Mouse (Mus musculus) MEL (cell line): Measurements from ENCODE around the gene Higd1b. TPM values are rescaled to one million over a fixed set of nuclear protein-coding genes. Genes with fewer than 3 reads are reported as not detected.

ENCODE experiments used
- DNase-seq: peaks from one replicate; pipeline ENCODE4 v3.0.0; 2011; ENCODE audit warnings: low read depth, low spot score
- H3K27ac ChIP-seq: 2 replicates; pipeline ENCODE4 v1.5.1; 2012; ENCODE audit warnings: low read depth, mild to moderate bottlenecking, control low read depth, low read length, moderate library complexity; ENCODE audit not compliant: control insufficient read depth
- H3K27me3 ChIP-seq, 2 experiments: fragments of 150-350 bp in 1 of 2; sonication (generic) in 1 of 2; 2 replicates each; pipeline ENCODE4 v1.6.1; 2012; ENCODE audit warnings: low read length in 2 of 2, mild to moderate bottlenecking in 2 of 2, improper control_type of control experiment in 1 of 2, moderate library complexity in 1 of 2; ENCODE audit not compliant: insufficient read depth in 2 of 2, control insufficient read depth in 1 of 2
- H3K36me3 ChIP-seq, 2 experiments: 2 replicates each; pipeline ENCODE4 v1.6.1; 2012 to 2014; ENCODE audit warnings: low read length in 2 of 2, improper control_type of control experiment in 1 of 2, inconsistent platforms in 1 of 2, mild to moderate bottlenecking in 1 of 2; ENCODE audit not compliant: insufficient read depth in 2 of 2, control insufficient read depth in 1 of 2
- H3K4me1 ChIP-seq, 2 experiments: fragments of 150-350 bp in 1 of 2; sonication (generic) in 1 of 2; 2 replicates each; pipeline ENCODE4 v1.6.1; 2012; ENCODE audit warnings: low read length in 2 of 2, improper control_type of control experiment in 1 of 2, mild to moderate bottlenecking in 1 of 2; ENCODE audit not compliant: insufficient read depth in 2 of 2, control insufficient read depth in 1 of 2
- H3K4me3 ChIP-seq, 2 experiments: fragments of 150-350 bp in 1 of 2; sonication (generic) in 1 of 2; 2 replicates each; pipeline ENCODE4 v1.5.1; 2012; ENCODE audit warnings: low read depth in 2 of 2, low read length in 2 of 2, mild to moderate bottlenecking in 2 of 2, moderate library complexity in 2 of 2, control low read depth in 1 of 2, improper control_type of control experiment in 1 of 2; ENCODE audit not compliant: control insufficient read depth in 1 of 2, insufficient read depth in 1 of 2
- H3K79me2 ChIP-seq: 2 replicates; pipeline ENCODE4 v1.6.1; 2012; ENCODE audit warnings: mild to moderate bottlenecking, low read length, moderate library complexity; ENCODE audit not compliant: control insufficient read depth, poor library complexity, insufficient read depth
- H3K9ac ChIP-seq: 2 replicates; pipeline ENCODE4 v1.6.1; 2012; ENCODE audit warnings: low read depth, mild to moderate bottlenecking, control low read depth, low read length, moderate library complexity; ENCODE audit not compliant: control insufficient read depth, poor library complexity, severe bottlenecking
- H3K9me3 ChIP-seq: fragments of 150-350 bp; sonication (generic); replicated peaks from 2 replicates; pipeline ENCODE4 v1.6.1; 2012; ENCODE audit warnings: mild to moderate bottlenecking, low read length, improper control_type of control experiment, moderate library complexity; ENCODE audit not compliant: insufficient read depth
- BHLHE40 ChIP-seq: IDR thresholded peaks from 2 replicates; pipeline ENCODE4 v1.6.1; 2012; ENCODE audit warnings: low read depth, mild to moderate bottlenecking, inconsistent platforms, low read length, improper control_type of control experiment, borderline replicate concordance
- CHD1 ChIP-seq: IDR thresholded peaks from 2 replicates; pipeline ENCODE4 v1.6.1; 2012; ENCODE audit warnings: low read depth, mild to moderate bottlenecking, inconsistent platforms, low read length, improper control_type of control experiment
- CTCF ChIP-seq, 3 experiments: IDR thresholded peaks in 2 of 3; conservative IDR thresholded peaks in 1 of 3; 2 replicates each; pipeline ENCODE4 v1.5.1; 2011 to 2012; ENCODE audit warnings: low read length in 3 of 3, low read depth in 2 of 3, mild to moderate bottlenecking in 2 of 3, improper control_type of control experiment in 1 of 3, inconsistent platforms in 1 of 3, mixed read lengths in 1 of 3, moderate library complexity in 1 of 3; ENCODE audit not compliant: control insufficient read depth in 1 of 3, insufficient read depth in 1 of 3, poor library complexity in 1 of 3, severe bottlenecking in 1 of 3
- GABPA ChIP-seq: IDR thresholded peaks from 2 replicates; pipeline ENCODE4 v1.6.1; 2012; ENCODE audit warnings: low read depth, mild to moderate bottlenecking, inconsistent platforms, low read length, improper control_type of control experiment, moderate library complexity
- GATA1 ChIP-seq: IDR thresholded peaks from 2 replicates; pipeline ENCODE4 v1.6.1; 2011; ENCODE audit warnings: low read depth, low read length, improper control_type of control experiment
- JUND ChIP-seq: IDR thresholded peaks from 2 replicates; pipeline ENCODE4 v1.6.1; 2011; ENCODE audit warnings: low read depth, mild to moderate bottlenecking, improper control_type of control experiment, low read length
- MAFK ChIP-seq: IDR thresholded peaks from 2 replicates; pipeline ENCODE4 v1.6.1; 2011; ENCODE audit warnings: low read depth, mild to moderate bottlenecking, low read length, improper control_type of control experiment, borderline replicate concordance
- MEF2A ChIP-seq: IDR thresholded peaks from 2 replicates; pipeline ENCODE4 v1.6.1; 2014; ENCODE audit warnings: low read depth, mild to moderate bottlenecking, inconsistent platforms, low read length, improper control_type of control experiment; ENCODE audit not compliant: poor library complexity, insufficient replicate concordance, severe bottlenecking; ENCODE audit errors: extremely low read depth
- MXI1 ChIP-seq: IDR thresholded peaks from 2 replicates; pipeline ENCODE4 v1.6.1; 2011; ENCODE audit warnings: mild to moderate bottlenecking, low read depth, low read length, improper control_type of control experiment
- NELFE ChIP-seq: IDR thresholded peaks from 2 replicates; pipeline ENCODE4 v1.6.1; 2011; ENCODE audit warnings: low read depth, low read length, improper control_type of control experiment
- NRF1 ChIP-seq: IDR thresholded peaks from 2 replicates; pipeline ENCODE4 v1.6.1; 2014; ENCODE audit warnings: low read depth, mild to moderate bottlenecking, inconsistent platforms, low read length, improper control_type of control experiment, moderate library complexity; ENCODE audit not compliant: poor library complexity, insufficient read depth, severe bottlenecking
- POLR2A ChIP-seq, 2 experiments: IDR thresholded peaks; 2 replicates each; pipeline ENCODE4 v1.6.1; 2011 to 2012; ENCODE audit warnings: low read length in 2 of 2, mild to moderate bottlenecking in 2 of 2, control low read depth in 1 of 2, improper control_type of control experiment in 1 of 2, low read depth in 1 of 2, moderate library complexity in 1 of 2; ENCODE audit not compliant: control insufficient read depth in 1 of 2, insufficient read depth in 1 of 2, poor library complexity in 1 of 2
- POLR2AphosphoS5 ChIP-seq: IDR thresholded peaks from 2 replicates; pipeline ENCODE4 v1.6.1; 2012; ENCODE audit warnings: low read depth, borderline replicate concordance, mild to moderate bottlenecking, inconsistent platforms, low read length, moderate library complexity, mixed read lengths
- RAD21 ChIP-seq: IDR thresholded peaks from 2 replicates; pipeline ENCODE4 v1.6.1; 2011; ENCODE audit warnings: mild to moderate bottlenecking, low read depth, low read length, improper control_type of control experiment
- SIN3A ChIP-seq: IDR thresholded peaks from 2 replicates; pipeline ENCODE4 v1.6.1; 2012; ENCODE audit warnings: low read length, improper control_type of control experiment, inconsistent platforms
- SMC3 ChIP-seq: IDR thresholded peaks from 2 replicates; pipeline ENCODE4 v1.6.1; 2011; ENCODE audit warnings: low read depth, low read length, improper control_type of control experiment
- TBP ChIP-seq: IDR thresholded peaks from 2 replicates; pipeline ENCODE4 v1.8.0; 2011; ENCODE audit warnings: low read depth, low read length, improper control_type of control experiment
- UBTF ChIP-seq: IDR thresholded peaks from 2 replicates; pipeline ENCODE4 v1.6.1; 2012; ENCODE audit warnings: low read depth, mild to moderate bottlenecking, inconsistent platforms, low read length, improper control_type of control experiment, moderate library complexity, borderline replicate concordance; ENCODE audit not compliant: insufficient read depth
- USF1 ChIP-seq: IDR thresholded peaks from 2 replicates; pipeline ENCODE4 v1.6.1; 2014; ENCODE audit warnings: low read depth, mild to moderate bottlenecking, inconsistent platforms, low read length, improper control_type of control experiment, moderate library complexity
- ZC3H11A ChIP-seq: IDR thresholded peaks from 2 replicates; pipeline ENCODE4 v1.6.1; 2012; ENCODE audit warnings: low read depth, mild to moderate bottlenecking, inconsistent platforms, low read length, improper control_type of control experiment
- ZKSCAN1 ChIP-seq: IDR thresholded peaks from 2 replicates; pipeline ENCODE4 v1.6.1; 2012; ENCODE audit warnings: low read depth, mild to moderate bottlenecking, inconsistent platforms, low read length, improper control_type of control experiment, moderate library complexity
- ZMIZ1 ChIP-seq: IDR thresholded peaks from 2 replicates; pipeline ENCODE4 v1.6.1; 2012; ENCODE audit warnings: low read depth, mild to moderate bottlenecking, inconsistent platforms, low read length, improper control_type of control experiment, moderate library complexity
- ZNF384 ChIP-seq: IDR thresholded peaks from 2 replicates; pipeline ENCODE4 v1.6.1; 2012; ENCODE audit warnings: low read depth, mild to moderate bottlenecking, inconsistent platforms, low read length, improper control_type of control experiment
- polyA plus RNA-seq, 2 experiments: library from polyadenylated mRNA; stranded (reverse) in 1 of 2; unstranded in 1 of 2; fragments of >175 nt in 1 of 2; fragments of >200 nt in 1 of 2; gene quantifications; 2 replicates each; pipeline versions ENCODE4 v1.2.1 to v1.2.4; 2012; ENCODE audit warnings: low replicate concordance in 2 of 2, low read depth in 1 of 2; ENCODE audit not compliant: insufficient read length in 2 of 2, insufficient read depth in 1 of 2, missing spikeins in 1 of 2
- total RNA-seq: library from RNA; depleted of rRNA; stranded (reverse); fragments of 300-350 nt; gene quantifications from 2 replicates; pipeline ENCODE4 v1.2.3, GENCODE M21; 2012

Gene Higd1b
- total and polyA plus RNA-seq, 3 experiments: not detected

- H3K9ac ChIP-seq: no peak overlapping the region
- no peaks in the 10 kb centered on the region for H3K9me3 ChIP-seq
- no peak overlapping the region for H3K4me3 ChIP-seq
- H3K27me3 ChIP-seq: no peaks in the 10 kb centered on the region
- no peaks in the 10 kb centered on the region for H3K4me1 ChIP-seq
- TF ChIP-seq POLR2AphosphoS5 (no peak), NRF1 (no peak)
- H3K36me3 ChIP-seq: peaks cover 0 to 42% of the 10 kb centered on the region in 2 experiments; a peak in 2 of 4 replicates
- 0 out of 2 replicates have a peak, but pooled peaks cover 1% of the 10 kb centered on the region for H3K79me2 ChIP-seq
- no peak overlapping the region for H3K27ac ChIP-seq
- DNase-seq: no peak
These were observed 24.3 kb downstream of the Higd1b start for GRCm38 (mm10) chr11:102859933-102860332.

- no peaks in the 10 kb centered on the region for H3K27me3 ChIP-seq
- TF ChIP-seq ZC3H11A (peak; percentile 1; the same call in 1 of the 2 replicates), MXI1 (no peak), USF1 (no peak), CTCF (IDR thresholded peaks at IDR 0.05 in 2 of 3, conservative IDR thresholded peaks at IDR 0.05 in 1 of 3; ENCODE audit: control insufficient read depth in 1 of 3, insufficient read depth in 1 of 3, low read depth in 2 of 3, low read length in 3 of 3, poor library complexity in 1 of 3, severe bottlenecking in 1 of 3) (peak; percentile 51 to 71 (median 57)), SIN3A (no peak), ZKSCAN1 (no peak), TBP (no peak), UBTF (no peak), GATA1 (no peak), RAD21 (peak; percentile 28), ZNF384 (no peak), CHD1 (no peak), SMC3 (peak; percentile 52), ZMIZ1 (no peak), BHLHE40 (no peak), NELFE (no peak), JUND (no peak), POLR2A (IDR thresholded peaks at IDR 0.05; ENCODE audit: control insufficient read depth in 1 of 2, insufficient read depth in 1 of 2, low read depth in 1 of 2, low read length in 2 of 2, poor library complexity in 1 of 2) (no peak; a peak in 1 of 4 replicates), MAFK (no peak), MEF2A (no peak), GABPA (no peak)
- peaks cover 0 to 41% of the 10 kb centered on the region in 2 experiments; a peak in 2 of 4 replicates for H3K36me3 ChIP-seq
- no peak overlapping the region for H3K9ac ChIP-seq
- no peaks in the 10 kb centered on the region for H3K4me1 ChIP-seq
- peak; percentile 80 for DNase-seq
- no peaks in the 10 kb centered on the region for H3K9me3 ChIP-seq
- no peak overlapping the region for H3K4me3 ChIP-seq
- 0 out of 2 replicates have a peak, but pooled peaks cover 1% of the 10 kb centered on the region for H3K79me2 ChIP-seq
- no peak overlapping the region for H3K27ac ChIP-seq
These were observed 28.6 kb downstream of the Higd1b start for GRCm38 (mm10) chr11:102864272-102864671.
